Mouse (Mus musculus): ENCODE data around the gene Gng13.

GRCm38 (mm10) chr17:25696263-25696662 is 20.7 kb upstream of the Gng13 start:
- TF ChIP-seq CTCF (IDR thresholded peaks at IDR 0.05; ENCODE audit: borderline replicate concordance, extremely low read depth, insufficient read depth, insufficient read length) (no peak), POLR2A (IDR thresholded peaks at IDR 0.05; ENCODE audit: borderline replicate concordance, extremely low read depth, insufficient read depth, insufficient read length, poor library complexity, severe bottlenecking) (no peak)

All from brain, embryonic 14.5 days (tissue).